ENCODE assay signal across 7 mouse cellular contexts in the genomic region with DNA sequence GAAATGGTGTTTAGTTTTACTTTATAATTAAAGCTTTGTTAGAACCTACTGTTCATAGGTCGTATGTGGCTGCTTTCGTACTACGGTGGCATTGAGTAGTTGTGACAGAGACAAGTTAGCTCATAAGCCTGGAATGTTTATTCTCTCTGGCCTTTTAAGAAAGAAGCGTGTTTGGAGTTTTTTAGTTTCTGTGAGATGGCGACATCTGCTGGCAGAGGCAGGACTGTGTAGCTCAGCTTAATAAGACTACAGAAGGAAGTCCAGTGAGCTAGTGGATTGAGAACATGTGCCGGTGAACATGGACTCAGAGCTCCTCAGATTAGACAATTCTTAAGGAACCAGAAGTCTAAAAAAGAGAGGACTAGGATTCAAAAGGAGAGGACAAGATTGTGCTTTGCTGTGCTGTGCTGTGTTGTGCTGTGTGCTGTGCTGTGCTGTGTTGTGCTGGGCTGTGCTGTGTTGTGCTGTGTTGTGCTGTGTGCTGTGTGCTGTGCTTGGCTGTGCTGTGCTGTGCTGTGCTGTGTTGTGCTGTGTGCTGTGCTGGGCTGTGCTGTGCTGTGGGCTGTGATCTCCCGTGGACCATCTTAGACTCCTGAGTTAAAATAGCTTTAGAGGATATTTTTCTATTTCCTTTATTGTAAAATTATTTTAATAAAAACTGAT. TPM values are rescaled to one million over a fixed set of nuclear protein-coding genes. Genes with fewer than 3 reads are reported as not detected.
DNase-seq lines count a peak whose midpoint lies in the region; ATAC-seq lines count a peak whose summit lies in the region.

No protein-coding gene starts in this region.

- WGBS in intestine, embryonic 14.5 days, result 22% methylated on average over 7 of the region's 7 CpGs

- no peaks in the 10 kb centered on the region for H3K4me1 ChIP-seq in intestine, embryonic 14.5 days (replicated peaks; ENCODE audit: control insufficient read depth, insufficient read depth, low read length)

- H3K36me3 ChIP-seq in intestine, embryonic 14.5 days (ENCODE audit: control insufficient read depth, insufficient read depth, low read length), result peaks cover 28% of the 10 kb centered on the region

- H3K9me3 ChIP-seq in intestine, embryonic 14.5 days (ENCODE audit: control insufficient read depth, low read length), result no peaks in the 10 kb centered on the region

- no peak overlapping the region for H3K4me2 ChIP-seq in intestine, embryonic 14.5 days (ENCODE audit: low read length)

- no peak overlapping the region for H3K9ac ChIP-seq in intestine, embryonic 14.5 days (ENCODE audit: low read length)

- peak; percentile 75 for ATAC-seq in intestine, embryonic 14.5 days (replicated peaks; ENCODE audit: low FRiP score, low TSS enrichment, low read depth)
- peak; percentile 85 for ATAC-seq in megakaryocyte-erythroid progenitor cell, adult 5-6 weeks (replicated peaks; ENCODE audit: low FRiP score, low TSS enrichment, poor library complexity, severe bottlenecking)

- DNase-seq in adrenal gland, adult 18-20 months (ENCODE audit: low spot score in 2 of 2), result peak; percentile 66 to 73
- DNase-seq in embryo, embryonic 10.5 days (ENCODE audit: low spot score), result peak; percentile 91
- peak; percentile 44 to 56 for DNase-seq in gastrocnemius, postnatal 36 days
- DNase-seq in intestine, embryonic 14.5 days (ENCODE audit: low spot score), result peak; percentile 82
- DNase-seq in left cerebral cortex, postnatal 10 days (ENCODE audit: extremely low spot score in 1 of 2, low spot score in 2 of 2), result peak; percentile 75 to 78
- DNase-seq in right cerebral cortex, postnatal 36 days (ENCODE audit: low spot score in 2 of 2), result peak; percentile 50 to 66

- H3K27ac ChIP-seq in intestine, embryonic 14.5 days (ENCODE audit: low read depth), result no peak overlapping the region

- intact Hi-C loops in gastrocnemius, postnatal 36 days (cut with DNase I), result loop anchor here (1.0 kb wide), 1 partner anchor 33 kb away; no protein-coding TSS in a partner anchor
- intact Hi-C loops in left cerebral cortex, postnatal 10 days (cut with DNase I), result loop anchor here (5.0 to 10.0 kb wide), 2 partner anchors 33 to 495 kb away; no protein-coding TSS in a partner anchor

- H3K4me3 ChIP-seq in intestine, embryonic 14.5 days (ENCODE audit: low read depth, low read length), result no peak overlapping the region

- H3K27me3 ChIP-seq in intestine, embryonic 14.5 days (replicated peaks; ENCODE audit: control insufficient read depth, insufficient read depth, low read length), result no peaks in the 10 kb centered on the region

RNA-seq across cellular contexts. Expression of a gene that starts 9.9 kb away (rescaled TPM):
- total RNA-seq in adrenal gland, adult 18-20 months (2021), result 1 to 10 TPM; 1.9 to 2.0 TPM
- 1 to 10 TPM; 1.7 to 2.3 TPM for total RNA-seq in gastrocnemius, postnatal 36 days (2021)
- polyA plus RNA-seq in intestine, embryonic 14.5 days (2014; fragmentation: Nextera tagmentation; extraction: Ambion mirVana), result 8.3 and 9.2 TPM in 2 replicates
- 1 to 10 TPM; 3.3 to 3.7 TPM for total RNA-seq in left cerebral cortex, postnatal 10 days (2021)
- total RNA-seq in megakaryocyte-erythroid progenitor cell, adult 5-6 weeks (2014; fragmentation: Nextera tagmentation), result 18.9 and 21.8 TPM in 2 replicates
- total RNA-seq in megakaryocyte-erythroid progenitor cell, adult 5-6 weeks (2017), result 9.9 and 17.1 TPM in 2 replicates

RNA-seq across cellular contexts. Expression of a gene that starts 44.7 kb away (rescaled TPM):
- 10 to 100 TPM; 43.6 to 58.9 TPM for total RNA-seq in adrenal gland, adult 18-20 months (2021)
- total RNA-seq in gastrocnemius, postnatal 36 days (2021), result 10 to 100 TPM; 18.6 to 24.2 TPM
- polyA plus RNA-seq in intestine, embryonic 14.5 days (2014; fragmentation: Nextera tagmentation; extraction: Ambion mirVana), result 302 and 334 TPM in 2 replicates
- total RNA-seq in left cerebral cortex, postnatal 10 days (2021), result 1 to 10 TPM; 8.2 to 8.5 TPM
- total RNA-seq in megakaryocyte-erythroid progenitor cell, adult 5-6 weeks (2014; fragmentation: Nextera tagmentation), result 2.3 and 2.4 TPM in 2 replicates
- 0.84 and 1.6 TPM in 2 replicates for total RNA-seq in megakaryocyte-erythroid progenitor cell, adult 5-6 weeks (2017)

RNA-seq across cellular contexts. Expression of a gene that starts 50.6 kb away (rescaled TPM):
- not detected for total RNA-seq in adrenal gland, adult 18-20 months (2021)
- total RNA-seq in gastrocnemius, postnatal 36 days (2021), result not detected
- not detected in 2 replicates for polyA plus RNA-seq in intestine, embryonic 14.5 days (2014; fragmentation: Nextera tagmentation; extraction: Ambion mirVana)
- under 1 TPM in 1 of 2 experiments, not detected in 1; 0.41 TPM for total RNA-seq in left cerebral cortex, postnatal 10 days (2021)
- total RNA-seq in megakaryocyte-erythroid progenitor cell, adult 5-6 weeks (2014; fragmentation: Nextera tagmentation), result not detected in 2 replicates
- total RNA-seq in megakaryocyte-erythroid progenitor cell, adult 5-6 weeks (2017), result not detected in 2 replicates
